Mouse (Mus musculus): ENCODE results near the gene Dctn3. TPM values are rescaled to one million over a fixed set of nuclear protein-coding genes. Genes with fewer than 3 reads are reported as not detected.

The Dctn3 gene
- polyA plus RNA-seq, 1 experiment from 2014 or later, result 330 TPM

DNA sequence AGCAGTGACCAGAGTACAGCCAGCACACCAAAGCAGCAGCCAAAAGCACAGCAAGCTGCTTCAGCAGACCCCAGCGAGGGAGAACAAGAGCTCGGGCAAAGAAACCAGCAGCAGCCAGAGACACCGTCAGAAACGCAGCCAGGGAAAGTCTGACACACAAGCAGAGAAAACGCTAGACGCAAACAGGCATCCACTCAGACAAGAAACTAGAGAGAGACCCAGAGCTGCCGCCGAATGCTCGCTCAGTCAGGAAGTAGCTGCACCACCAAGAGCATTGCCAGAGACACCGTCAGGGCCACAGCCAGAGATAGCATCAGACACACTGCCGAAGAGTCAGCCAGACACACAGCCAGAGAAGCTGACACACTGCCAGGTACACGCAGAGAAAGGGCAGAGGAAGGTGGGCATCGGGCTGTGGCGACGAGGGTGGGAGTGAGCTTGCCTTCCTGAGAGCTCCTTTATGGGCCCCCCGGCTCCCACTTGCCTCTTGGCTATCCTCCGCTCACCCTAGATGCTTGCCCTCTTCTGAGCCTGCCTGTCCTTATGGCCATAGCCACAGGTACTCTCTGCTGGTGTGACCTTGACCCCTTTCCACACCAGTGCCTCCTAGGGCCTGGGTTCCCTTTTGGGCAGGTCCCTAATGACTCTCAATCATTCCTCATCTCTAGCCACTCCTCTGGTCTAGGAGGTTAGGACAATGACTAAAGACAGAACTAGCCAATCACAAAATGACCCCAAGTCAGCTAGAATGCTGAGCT, 46.5 kb downstream of the Dctn3 start:
- Histone ChIP-seq H3K9ac (ENCODE audit: low read length) (peak overlapping the region; percentile 22), H3K4me3 (ENCODE audit: low read depth, low read length) (no peak overlapping the region), H3K27me3 (replicated peaks; ENCODE audit: control insufficient read depth, insufficient read depth, low read length) (no peaks in the 10 kb centered on the region), H3K4me1 (ENCODE audit: control insufficient read depth, insufficient read depth, low read length) (peaks cover 76% of the 10 kb centered on the region), H3K9me3 (replicated peaks; ENCODE audit: control insufficient read depth, low read length) (no peaks in the 10 kb centered on the region), H3K27ac (ENCODE audit: low read depth, low read length) (peak overlapping the region; percentile 70; the same call in 1 of the 2 replicates), H3K4me2 (ENCODE audit: low read length) (peak overlapping the region; percentile 14; the same call in 1 of the 2 replicates), H3K36me3 (ENCODE audit: control insufficient read depth, insufficient read depth, low read length) (peaks cover 11% of the 10 kb centered on the region; the same call in 1 of the 2 replicates)
- DNase-seq (ENCODE audit: low spot score), result peak; percentile 68
- WGBS, result 38% methylated on average over 17 of the region's 17 CpGs
- no peak for ATAC-seq

DNA sequence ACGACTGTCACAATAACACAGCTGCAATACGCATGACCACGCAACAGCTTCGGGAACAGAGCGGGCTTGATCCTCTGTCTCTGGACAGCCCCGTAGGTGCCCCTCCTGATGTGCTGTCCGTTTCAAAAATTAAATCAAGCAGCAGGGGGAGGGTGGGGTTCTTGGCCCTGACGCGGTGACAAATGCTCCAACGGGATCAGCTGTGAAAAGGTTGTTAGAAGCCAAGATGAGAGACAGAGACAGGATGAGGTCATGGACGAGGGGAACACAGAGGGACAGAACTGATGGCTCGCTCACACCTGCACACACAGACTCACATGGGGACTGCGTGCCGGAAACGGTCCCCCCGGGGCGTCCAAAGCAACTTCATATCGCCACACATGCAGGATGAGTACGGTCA, 49.8 kb downstream of the Dctn3 start:
- ATAC-seq, result no peak
- no peaks in the 10 kb centered on the region for H3K9me3 ChIP-seq (replicated peaks; ENCODE audit: control insufficient read depth, low read length)
- WGBS, result 32% methylated on average over 19 of the region's 19 CpGs
- H3K4me2 ChIP-seq (ENCODE audit: low read length), result no peak overlapping the region; the same call in 1 of the 2 replicates
- H3K4me1 ChIP-seq (ENCODE audit: control insufficient read depth, insufficient read depth, low read length), result peaks cover 60% of the 10 kb centered on the region
- peaks cover 26% of the 10 kb centered on the region for H3K36me3 ChIP-seq (ENCODE audit: control insufficient read depth, insufficient read depth, low read length)
- H3K9ac ChIP-seq (ENCODE audit: low read length), result peak overlapping the region; percentile 41; the same call in 1 of the 2 replicates
- H3K4me3 ChIP-seq (ENCODE audit: low read depth, low read length), result no peak overlapping the region
- DNase-seq (ENCODE audit: low spot score), result no peak
- H3K27me3 ChIP-seq (replicated peaks; ENCODE audit: control insufficient read depth, insufficient read depth, low read length), result no peaks in the 10 kb centered on the region
- H3K27ac ChIP-seq (ENCODE audit: low read depth, low read length), result no peak overlapping the region

DNA sequence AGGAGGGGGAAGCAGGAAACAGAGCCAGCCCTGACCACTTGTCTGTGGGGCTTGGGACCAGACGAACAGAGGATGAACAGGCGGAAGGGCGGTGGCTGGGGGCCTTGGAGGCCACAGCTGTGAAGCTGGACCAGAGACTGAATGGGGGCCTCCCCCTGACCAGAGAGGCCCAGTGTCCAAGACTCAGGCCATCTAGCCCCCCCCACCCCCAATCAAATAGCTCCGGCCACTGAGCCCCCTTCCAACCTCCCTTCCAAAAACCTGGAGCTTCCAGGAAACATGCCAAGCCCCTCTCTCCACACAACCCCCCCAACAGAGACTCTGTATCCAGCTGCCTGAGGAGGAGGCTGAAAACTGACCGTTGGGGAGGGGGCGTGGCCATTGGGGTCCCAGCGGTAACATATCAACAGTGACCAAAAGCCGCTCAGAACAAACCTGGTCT, 50.4 kb downstream of the Dctn3 start:
- Histone ChIP-seq H3K9me3 (replicated peaks; ENCODE audit: control insufficient read depth, low read length) (no peaks in the 10 kb centered on the region), H3K4me3 (ENCODE audit: low read depth, low read length) (no peak overlapping the region), H3K4me2 (ENCODE audit: low read length) (peak overlapping the region; percentile 29; the same call in 1 of the 2 replicates), H3K27ac (ENCODE audit: low read depth, low read length) (peak overlapping the region; percentile 78), H3K4me1 (ENCODE audit: control insufficient read depth, insufficient read depth, low read length) (peaks cover 54% of the 10 kb centered on the region), H3K36me3 (ENCODE audit: control insufficient read depth, insufficient read depth, low read length) (peaks cover 32% of the 10 kb centered on the region), H3K9ac (ENCODE audit: low read length) (peak overlapping the region; percentile 41), H3K27me3 (replicated peaks; ENCODE audit: control insufficient read depth, insufficient read depth, low read length) (no peaks in the 10 kb centered on the region)
- WGBS, result 6% methylated on average over 8 of the region's 8 CpGs
- peak; percentile 51 for DNase-seq (ENCODE audit: low spot score)
- ATAC-seq, result no peak

DNA sequence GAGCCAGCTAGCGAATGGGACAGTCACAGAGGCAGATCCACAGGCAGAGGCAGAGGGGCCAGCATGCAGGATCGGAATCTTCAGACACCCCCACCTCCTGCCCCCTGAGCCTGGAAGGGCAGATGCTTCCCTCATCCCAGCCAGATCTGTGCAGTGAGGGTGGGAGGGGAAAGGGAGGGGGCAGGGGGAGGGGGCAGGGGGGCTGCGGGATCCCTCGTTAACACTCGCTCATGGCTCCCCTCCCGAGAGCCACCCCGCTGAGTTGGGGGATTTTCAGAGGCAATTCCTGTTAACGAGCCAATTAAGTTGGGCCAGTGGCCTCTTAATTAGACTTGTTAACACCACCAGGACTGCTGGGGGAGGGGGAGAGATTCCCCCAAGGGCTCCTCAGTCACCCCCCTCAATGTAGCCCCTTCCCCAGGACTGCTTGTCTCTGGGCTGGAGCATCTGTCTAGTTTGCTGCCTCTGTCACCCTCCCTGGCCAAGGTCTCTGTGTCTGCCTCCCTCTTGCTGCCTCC, 50.9 kb downstream of the Dctn3 start:
- Histone ChIP-seq H3K27ac (ENCODE audit: low read depth, low read length) (peak overlapping the region; percentile 78), H3K36me3 (ENCODE audit: control insufficient read depth, insufficient read depth, low read length) (peaks cover 36% of the 10 kb centered on the region), H3K4me2 (ENCODE audit: low read length) (peak overlapping the region; percentile 29; the same call in 1 of the 2 replicates), H3K9me3 (replicated peaks; ENCODE audit: control insufficient read depth, low read length) (no peaks in the 10 kb centered on the region), H3K9ac (ENCODE audit: low read length) (peak overlapping the region; percentile 41), H3K27me3 (replicated peaks; ENCODE audit: control insufficient read depth, insufficient read depth, low read length) (no peaks in the 10 kb centered on the region), H3K4me3 (ENCODE audit: low read depth, low read length) (no peak overlapping the region), H3K4me1 (ENCODE audit: control insufficient read depth, insufficient read depth, low read length) (peaks cover 49% of the 10 kb centered on the region)
- 1% methylated on average over 7 of the region's 8 CpGs for WGBS
- peak; percentile 94 for DNase-seq (ENCODE audit: low spot score)
- peak; percentile 78 for ATAC-seq

DNA sequence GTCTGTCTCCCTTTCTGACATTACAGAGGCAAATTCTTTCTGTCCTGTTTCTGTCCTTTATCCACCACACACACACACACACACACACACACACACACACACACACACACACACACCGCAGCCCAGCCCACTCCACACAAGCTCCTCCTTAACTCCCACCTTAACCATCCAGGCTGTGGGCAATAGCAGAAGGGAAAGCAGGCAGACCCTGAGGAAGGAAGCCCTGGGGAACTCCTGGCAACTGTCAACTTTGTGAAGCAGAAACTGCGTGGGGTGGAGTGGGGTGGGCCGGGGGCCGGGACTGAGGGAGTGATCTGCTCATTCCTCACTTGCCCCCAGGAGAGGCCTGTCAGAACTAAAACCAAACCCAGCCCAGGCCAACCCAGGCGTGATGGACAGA, 51.5 kb downstream of the Dctn3 start:
- Histone ChIP-seq H3K27ac (ENCODE audit: low read depth, low read length) (peak overlapping the region; percentile 78), H3K4me2 (ENCODE audit: low read length) (peak overlapping the region; percentile 29; the same call in 1 of the 2 replicates), H3K27me3 (replicated peaks; ENCODE audit: control insufficient read depth, insufficient read depth, low read length) (no peaks in the 10 kb centered on the region), H3K4me1 (ENCODE audit: control insufficient read depth, insufficient read depth, low read length) (peaks cover 44% of the 10 kb centered on the region), H3K36me3 (ENCODE audit: control insufficient read depth, insufficient read depth, low read length) (peaks cover 38% of the 10 kb centered on the region), H3K4me3 (ENCODE audit: low read depth, low read length) (no peak overlapping the region), H3K9ac (ENCODE audit: low read length) (peak overlapping the region; percentile 41; the same call in 1 of the 2 replicates), H3K9me3 (replicated peaks; ENCODE audit: control insufficient read depth, low read length) (no peaks in the 10 kb centered on the region)
- 10% methylated on average over 5 of the region's 5 CpGs for WGBS
- DNase-seq (ENCODE audit: low spot score) (no peak), ATAC-seq (peak; percentile 29)

DNA sequence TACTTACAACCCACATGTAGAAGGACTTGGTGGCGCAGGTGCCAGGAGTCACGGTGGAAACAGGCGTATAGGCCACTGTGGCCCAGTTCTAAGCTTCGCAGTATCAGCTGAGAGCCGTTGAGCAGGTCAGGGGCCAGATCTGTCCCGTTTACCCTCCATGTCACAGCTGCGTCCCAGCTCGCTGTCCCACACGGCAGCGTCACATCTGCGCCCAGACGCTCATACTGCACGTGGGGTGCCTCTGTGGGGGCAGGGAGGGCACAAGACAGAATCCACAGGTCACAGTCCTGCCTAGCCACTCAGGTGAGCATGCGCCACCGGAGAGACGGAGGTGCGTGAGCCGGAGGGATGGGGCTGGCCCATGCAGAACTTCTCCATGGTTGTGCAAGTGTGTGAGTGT, 52.1 kb downstream of the Dctn3 start:
- H3K36me3 ChIP-seq (ENCODE audit: control insufficient read depth, insufficient read depth, low read length), result peaks cover 41% of the 10 kb centered on the region
- H3K4me3 ChIP-seq (ENCODE audit: low read depth, low read length), result no peak overlapping the region
- ATAC-seq (no peak), DNase-seq (ENCODE audit: low spot score) (no peak)
- no peak overlapping the region for H3K4me2 ChIP-seq (ENCODE audit: low read length)
- no peaks in the 10 kb centered on the region for H3K9me3 ChIP-seq (replicated peaks; ENCODE audit: control insufficient read depth, low read length)
- no peaks in the 10 kb centered on the region for H3K27me3 ChIP-seq (replicated peaks; ENCODE audit: control insufficient read depth, insufficient read depth, low read length)
- no peak overlapping the region for H3K9ac ChIP-seq (ENCODE audit: low read length)
- peaks cover 37% of the 10 kb centered on the region for H3K4me1 ChIP-seq (ENCODE audit: control insufficient read depth, insufficient read depth, low read length)
- peak overlapping the region; percentile 78; the same call in 1 of the 2 replicates for H3K27ac ChIP-seq (ENCODE audit: low read depth, low read length)
- WGBS, result 75% methylated on average over 18 of the region's 18 CpGs

DNA sequence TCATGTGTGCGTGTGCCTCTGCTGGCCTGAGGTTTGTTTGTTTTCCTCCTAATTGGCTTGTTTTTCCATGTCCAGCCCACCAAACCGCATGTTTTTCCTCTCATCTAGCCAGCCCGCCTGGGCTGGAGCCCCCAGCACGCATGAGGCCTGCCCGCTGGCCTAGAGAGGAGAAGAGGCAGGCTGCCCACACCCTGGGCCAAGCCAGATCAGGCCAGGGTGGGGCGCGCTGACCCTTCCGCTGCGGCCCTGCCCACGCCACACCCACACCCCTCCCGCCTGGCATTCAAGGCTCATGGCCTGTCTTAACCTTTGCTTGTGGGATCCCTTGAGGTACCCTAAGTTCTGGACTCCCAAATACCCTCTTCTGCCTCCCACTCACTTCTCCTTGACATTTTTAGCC, 56.3 kb downstream of the Dctn3 start:
- ATAC-seq, result no peak
- H3K36me3 ChIP-seq (ENCODE audit: control insufficient read depth, insufficient read depth, low read length), result peaks cover 63% of the 10 kb centered on the region
- H3K9ac ChIP-seq (ENCODE audit: low read length), result no peak overlapping the region
- no peak overlapping the region for H3K27ac ChIP-seq (ENCODE audit: low read depth, low read length)
- no peak overlapping the region for H3K4me2 ChIP-seq (ENCODE audit: low read length)
- H3K27me3 ChIP-seq (replicated peaks; ENCODE audit: control insufficient read depth, insufficient read depth, low read length), result no peaks in the 10 kb centered on the region
- no peak overlapping the region for H3K4me3 ChIP-seq (ENCODE audit: low read depth, low read length)
- H3K4me1 ChIP-seq (ENCODE audit: control insufficient read depth, insufficient read depth, low read length), result peaks cover 25% of the 10 kb centered on the region
- WGBS, result 75% methylated on average over 9 of the region's 11 CpGs
- H3K9me3 ChIP-seq (replicated peaks; ENCODE audit: control insufficient read depth, low read length), result no peaks in the 10 kb centered on the region
- no peak for DNase-seq (ENCODE audit: low spot score)

DNA sequence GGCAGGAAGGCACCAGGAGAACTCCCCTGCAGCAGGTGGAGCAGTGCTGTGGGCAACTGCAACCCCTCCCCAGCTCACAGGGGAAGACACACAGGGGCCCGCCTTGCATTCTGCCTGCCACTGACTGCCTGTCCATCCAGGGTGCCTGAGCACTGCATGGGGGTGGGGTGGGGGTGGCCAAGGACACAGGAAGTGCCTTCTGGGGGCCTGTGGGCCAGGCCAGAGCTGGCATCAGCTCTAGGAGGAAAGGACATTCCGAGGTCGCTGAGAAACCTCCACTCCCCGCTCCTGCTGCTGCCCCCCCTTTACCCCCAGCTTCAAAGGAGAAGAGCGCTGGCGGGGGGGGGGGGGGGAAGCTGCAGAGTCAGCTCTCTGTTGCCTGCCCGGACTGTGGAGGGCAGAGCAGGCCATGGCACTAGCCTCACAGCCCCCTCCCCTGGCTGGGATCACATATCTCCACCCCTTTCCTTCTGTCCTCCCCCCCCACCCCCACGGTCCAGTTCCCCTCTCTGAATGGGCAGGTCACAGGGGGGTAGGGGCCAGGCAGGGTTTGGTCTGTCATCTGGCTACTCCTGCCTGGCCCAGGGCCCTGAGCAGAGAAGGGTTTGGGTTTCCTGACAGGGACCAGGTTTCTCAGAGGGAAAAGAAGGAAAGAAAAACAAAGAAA, 57.8 kb downstream of the Dctn3 start:
- Histone ChIP-seq H3K27me3 (replicated peaks; ENCODE audit: control insufficient read depth, insufficient read depth, low read length) (no peaks in the 10 kb centered on the region), H3K4me2 (ENCODE audit: low read length) (no peak overlapping the region), H3K9ac (ENCODE audit: low read length) (no peak overlapping the region), H3K9me3 (replicated peaks; ENCODE audit: control insufficient read depth, low read length) (no peaks in the 10 kb centered on the region), H3K27ac (ENCODE audit: low read depth, low read length) (0 out of 2 replicates have a peak overlapping the region, but pooled peaks have one; percentile 27), H3K4me1 (ENCODE audit: control insufficient read depth, insufficient read depth, low read length) (peaks cover 27% of the 10 kb centered on the region), H3K4me3 (ENCODE audit: low read depth, low read length) (no peak overlapping the region), H3K36me3 (ENCODE audit: control insufficient read depth, insufficient read depth, low read length) (peaks cover 66% of the 10 kb centered on the region)
- WGBS, result 5% methylated on average over 5 of the region's 8 CpGs
- ATAC-seq (no peak), DNase-seq (ENCODE audit: low spot score) (no peak)

All from forebrain, embryonic 14.5 days (tissue).